Mouse (Mus musculus) G1E-ER4 (cell line): ENCODE measurements around the gene Macf1. TPM values are rescaled to one million over a fixed set of nuclear protein-coding genes. Genes with fewer than 3 reads are reported as not detected.

ENCODE experiments used
- GATA1 ChIP-seq: IDR thresholded peaks from one replicate; pipeline ENCODE4 v1.8.0; 2012; ENCODE audit warnings: low read length, inconsistent platforms
- polyA plus RNA-seq: library from polyadenylated mRNA; stranded (reverse); fragments of >175 nt; gene quantifications from 2 replicates; pipeline ENCODE4 v1.2.3, GENCODE M21; 2012

Macf1 gene
- polyA plus RNA-seq, 1 experiment, result 55.4 TPM

DNA sequence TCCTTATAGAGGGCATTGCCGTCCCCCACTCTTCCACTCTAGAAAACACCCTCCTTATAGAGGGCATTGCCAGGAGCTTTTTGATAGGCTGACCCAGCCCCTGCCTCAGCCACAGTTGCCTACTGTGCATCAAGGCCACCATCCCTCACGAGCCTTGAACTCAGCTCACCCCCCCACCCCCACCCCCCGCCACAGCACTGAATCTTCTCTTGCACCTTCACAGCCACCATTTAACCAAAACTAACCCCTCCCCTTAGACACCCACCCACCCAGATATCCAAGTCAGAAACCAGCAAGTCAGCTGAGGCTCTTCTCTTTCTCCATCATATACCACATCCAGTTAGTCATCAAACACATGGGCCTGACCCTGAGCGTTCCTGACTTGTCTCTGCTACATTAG, 29.6 kb downstream of the Macf1 start:
- TF ChIP-seq GATA1, result no peak

DNA sequence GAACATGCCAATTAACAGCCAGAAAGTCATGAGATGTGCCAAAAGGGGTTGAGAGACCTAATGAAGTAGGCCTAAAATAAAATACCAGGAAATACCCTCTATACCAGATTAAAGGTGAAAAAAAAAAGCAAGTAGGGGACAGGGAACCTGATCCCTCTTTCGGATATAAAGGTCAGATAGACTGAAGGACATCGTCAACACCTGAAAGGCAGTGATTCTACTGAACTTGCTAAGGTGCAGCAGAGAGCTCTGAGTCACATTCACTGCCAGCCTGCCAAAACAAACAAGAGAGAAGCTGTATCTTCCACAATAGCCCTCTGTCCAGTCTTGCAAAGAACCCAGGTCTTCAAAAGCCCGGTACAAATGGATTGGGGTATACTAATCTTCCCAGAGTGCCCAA, 32.0 kb downstream of the Macf1 start:
- no peak for TF ChIP-seq GATA1

DNA sequence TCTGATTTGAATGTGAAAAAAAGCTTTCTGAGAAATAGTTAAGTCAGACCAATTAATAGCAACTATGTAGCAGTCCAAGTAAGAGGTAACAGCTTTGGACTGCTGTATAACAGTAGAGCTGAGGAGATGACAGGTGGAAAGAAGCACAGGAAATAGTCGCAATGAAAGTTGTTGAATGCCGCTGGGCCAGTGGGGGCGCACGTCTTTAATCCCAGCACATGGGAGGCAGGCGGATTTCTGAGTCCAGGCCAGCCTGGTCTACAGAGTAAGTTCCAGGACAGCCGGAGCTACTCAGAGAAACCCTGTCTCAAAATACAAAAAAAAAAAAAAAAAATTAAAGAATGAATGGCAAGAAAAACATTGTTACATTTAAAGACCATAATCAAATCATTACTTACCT, 35.0 kb downstream of the Macf1 start:
- TF ChIP-seq GATA1, result no peak

DNA sequence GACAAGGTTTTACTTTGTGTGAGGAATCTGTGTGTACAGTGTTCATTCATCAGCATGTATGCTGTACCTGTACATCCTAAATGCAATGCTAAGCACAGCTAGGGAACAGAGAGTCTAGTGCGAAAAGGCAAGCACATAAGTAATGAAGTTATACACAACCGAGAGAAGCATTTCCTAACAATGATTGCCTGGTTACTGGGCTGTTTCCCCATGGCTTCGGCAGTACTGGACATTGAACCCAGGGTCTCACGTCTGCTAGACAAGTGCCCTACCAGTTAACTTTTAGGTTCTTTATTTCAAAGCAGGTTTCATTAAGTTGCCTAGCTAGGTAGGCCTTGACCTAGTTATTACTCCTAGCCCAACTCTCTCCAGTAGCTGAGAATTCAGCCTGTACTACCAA, 36.5 kb downstream of the Macf1 start:
- TF ChIP-seq GATA1, result no peak

DNA sequence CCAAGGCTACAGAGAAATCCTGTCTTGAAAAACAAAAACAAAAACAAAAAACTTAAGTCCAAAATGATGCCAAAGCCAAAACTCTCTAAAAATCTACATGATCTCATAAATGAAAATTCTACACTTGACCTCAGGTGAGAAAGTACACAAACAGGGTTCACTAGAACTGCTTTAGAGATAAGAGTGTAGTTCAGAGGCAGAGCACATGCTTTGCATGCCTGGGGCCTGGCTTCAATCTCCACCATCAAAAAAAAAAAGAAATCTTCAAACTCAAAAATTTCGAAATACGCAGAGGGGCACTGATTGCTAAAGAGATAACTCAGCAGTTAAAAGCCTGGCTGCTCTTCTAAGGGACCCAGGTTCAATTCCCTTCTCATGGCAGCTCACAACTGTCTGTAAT, 37.1 kb downstream of the Macf1 start:
- TF ChIP-seq GATA1, result no peak

DNA sequence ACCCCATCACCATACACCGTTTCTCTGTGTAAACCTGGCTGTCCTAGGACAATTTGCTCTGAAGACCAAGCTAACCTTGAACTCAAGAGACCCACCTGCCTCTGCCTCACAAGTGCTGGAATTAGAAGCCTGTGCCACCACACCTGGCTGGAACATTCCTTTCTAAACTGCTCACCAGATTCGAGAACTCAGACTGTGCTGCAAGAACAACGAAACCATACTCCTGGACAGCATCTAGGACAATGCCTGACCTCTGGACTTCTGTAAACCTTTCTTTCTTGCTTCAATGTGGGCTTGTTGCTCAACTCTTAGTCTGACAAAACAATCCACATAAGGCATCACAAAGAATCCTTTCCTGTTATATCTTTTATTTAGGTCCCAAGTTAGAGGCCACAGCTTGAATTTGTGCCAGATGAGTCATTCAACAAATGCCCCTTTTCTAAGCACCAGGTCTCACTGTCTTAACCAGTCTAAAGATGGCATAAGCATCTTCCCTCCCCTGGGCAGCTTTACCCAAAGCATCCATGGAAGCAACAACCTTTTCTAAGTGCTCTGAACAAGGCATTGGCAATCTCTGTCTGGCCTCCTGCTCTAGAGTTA, 38.8 kb downstream of the Macf1 start:
- TF ChIP-seq GATA1, result no peak

DNA sequence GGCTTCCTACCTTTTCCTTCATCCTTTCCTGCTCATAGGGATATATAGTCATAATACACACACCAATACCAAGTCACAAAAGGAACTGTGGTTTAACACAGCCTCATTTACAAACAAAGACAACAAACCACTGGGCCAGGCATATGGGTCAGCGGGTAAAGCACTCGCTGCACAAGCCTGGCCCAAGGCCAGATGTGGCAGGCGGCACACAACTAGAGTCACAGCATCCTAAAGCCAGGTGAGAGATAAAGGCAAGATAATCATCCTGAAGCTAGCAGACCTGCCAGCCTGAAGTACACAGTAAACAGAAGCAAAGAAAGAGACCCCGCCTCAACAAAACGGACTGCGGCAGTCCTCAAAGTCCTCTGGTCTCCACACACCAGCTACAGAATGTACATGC, 40.6 kb downstream of the Macf1 start:
- TF ChIP-seq GATA1, result no peak

DNA sequence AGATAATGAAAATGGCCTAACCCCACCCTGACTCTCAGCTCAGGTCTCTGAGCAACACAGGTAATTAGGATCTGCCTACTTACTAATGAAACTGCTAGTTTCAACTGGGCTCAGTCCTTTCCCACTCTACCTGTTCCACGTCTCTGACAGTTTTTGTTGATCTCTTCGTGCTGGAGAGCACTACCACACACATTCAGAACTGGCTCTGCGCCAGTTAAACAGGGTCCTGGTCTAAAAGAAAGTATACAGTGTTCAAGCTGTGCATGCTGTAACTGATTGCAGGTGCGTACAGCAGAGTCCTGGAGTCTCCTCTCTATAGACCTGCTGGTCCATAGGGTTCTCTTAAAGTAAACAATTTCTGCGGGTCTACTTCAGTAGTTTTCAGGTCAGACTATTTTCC, 41.3 kb downstream of the Macf1 start:
- TF ChIP-seq GATA1, result no peak

DNA sequence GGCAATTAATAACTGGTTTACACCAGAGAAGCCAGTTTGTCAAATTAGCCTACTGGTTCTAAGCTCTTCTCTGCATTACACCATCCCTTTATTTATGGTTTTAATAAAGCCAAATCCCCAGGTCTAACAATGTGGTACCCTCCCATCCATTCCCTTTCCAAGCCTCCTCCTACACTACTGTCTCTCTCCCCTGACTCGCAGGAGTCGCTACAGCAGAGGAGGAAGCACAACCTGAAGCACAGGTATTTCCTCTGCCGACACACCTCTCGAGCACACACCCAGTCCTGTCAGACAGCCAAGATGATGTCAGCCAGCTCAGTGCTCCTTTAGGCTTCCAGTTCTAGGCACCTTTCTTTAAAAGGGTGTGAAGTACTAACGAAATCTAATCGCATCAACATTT, 47.0 kb downstream of the Macf1 start:
- TF ChIP-seq GATA1, result no peak

DNA sequence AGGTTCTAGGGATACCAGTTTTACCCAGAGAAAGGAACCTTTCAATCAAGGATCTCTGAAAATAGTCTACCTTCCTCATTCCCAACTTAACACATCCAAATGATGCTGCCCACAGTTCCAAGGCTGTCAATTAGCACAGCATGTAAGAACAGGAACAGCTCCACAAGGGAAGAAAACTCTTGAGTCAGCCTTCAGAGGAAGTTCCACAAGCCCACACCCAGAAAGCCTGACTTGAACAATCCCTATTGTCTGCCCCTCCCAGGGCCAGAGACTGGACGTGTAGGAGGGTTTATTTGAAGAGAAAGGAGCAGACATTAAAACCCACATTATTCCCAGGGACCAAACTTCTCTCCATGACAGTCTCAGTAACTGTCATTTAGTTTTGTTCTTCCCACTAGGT, 48.7 kb downstream of the Macf1 start:
- no peak for TF ChIP-seq GATA1

DNA sequence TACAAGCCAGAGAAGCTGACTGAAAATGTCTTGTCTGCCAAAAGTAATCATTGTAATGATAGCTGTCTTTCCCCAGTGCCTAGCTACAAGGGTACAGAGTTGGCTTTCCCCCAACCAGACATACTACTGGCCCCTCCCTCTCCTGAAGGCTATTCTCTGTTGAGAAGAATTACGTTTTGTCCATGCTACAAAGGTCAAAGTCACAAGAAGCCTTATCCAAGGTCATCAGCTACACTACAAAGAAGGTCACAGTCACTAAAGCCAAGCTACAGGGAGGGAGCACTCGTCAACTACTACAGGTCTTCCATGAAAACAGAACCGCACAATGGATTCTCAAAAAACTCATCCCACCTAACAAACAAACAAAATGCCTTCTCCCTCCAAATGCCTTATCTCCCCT, 49.7 kb downstream of the Macf1 start:
- no peak for TF ChIP-seq GATA1

DNA sequence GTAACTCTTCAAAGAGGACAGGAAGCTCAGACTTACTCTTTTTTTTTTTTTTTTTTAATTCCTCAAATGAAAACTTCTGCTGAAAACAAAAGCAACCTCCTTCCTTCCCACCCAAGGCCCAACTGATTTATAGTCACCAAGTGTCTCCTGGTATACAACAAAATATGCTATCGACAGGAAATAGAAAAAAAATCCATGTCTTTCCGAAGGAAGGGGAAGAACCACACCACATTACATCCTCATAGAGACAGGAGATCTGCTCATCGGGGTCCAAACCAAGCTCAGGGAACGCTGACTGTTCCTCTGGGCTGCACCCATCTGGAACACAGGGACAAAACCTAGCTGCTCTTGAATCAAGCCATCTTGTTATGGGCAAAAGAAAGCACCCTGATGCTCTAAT, 50.3 kb downstream of the Macf1 start:
- TF ChIP-seq GATA1, result no peak

DNA sequence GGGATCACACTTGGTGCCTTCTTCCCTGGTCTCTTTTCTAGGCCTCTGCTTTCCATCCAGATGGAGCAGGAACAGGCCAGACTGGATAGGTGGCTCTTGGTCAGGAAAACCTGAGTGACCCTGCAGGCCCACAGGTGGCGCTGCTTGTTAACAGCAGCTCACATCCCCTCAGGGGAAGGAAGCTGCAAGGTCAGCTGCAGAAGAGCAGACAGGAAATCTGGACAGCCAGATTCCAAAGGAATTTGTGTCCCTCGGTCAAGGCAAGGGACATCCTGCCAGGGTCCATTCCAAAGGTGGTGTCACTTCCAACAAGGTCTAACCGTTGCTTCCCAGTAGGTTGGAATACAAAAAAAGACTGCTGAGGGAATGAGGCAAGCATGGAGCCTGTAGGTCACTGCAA, 50.8 kb downstream of the Macf1 start:
- no peak for TF ChIP-seq GATA1

DNA sequence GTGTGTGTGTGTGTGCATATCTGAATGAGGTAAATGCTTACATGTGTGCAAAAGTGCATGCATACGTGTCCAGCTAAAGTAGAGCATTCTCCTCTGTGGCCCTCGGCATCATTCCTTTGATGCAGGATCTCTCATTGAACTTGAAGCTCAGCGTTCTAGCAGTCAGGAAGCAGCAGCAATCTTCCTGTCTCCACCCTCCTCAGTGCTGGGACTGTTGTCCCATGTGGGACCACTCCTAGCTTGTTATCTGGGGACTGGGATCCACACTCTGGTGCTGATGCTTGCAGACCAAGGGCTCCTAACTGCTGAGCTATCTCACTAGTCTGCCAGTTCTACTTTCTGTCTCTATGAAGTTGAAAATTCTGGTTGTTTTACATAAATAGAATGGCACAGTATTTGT, 52.5 kb downstream of the Macf1 start:
- no peak for TF ChIP-seq GATA1

DNA sequence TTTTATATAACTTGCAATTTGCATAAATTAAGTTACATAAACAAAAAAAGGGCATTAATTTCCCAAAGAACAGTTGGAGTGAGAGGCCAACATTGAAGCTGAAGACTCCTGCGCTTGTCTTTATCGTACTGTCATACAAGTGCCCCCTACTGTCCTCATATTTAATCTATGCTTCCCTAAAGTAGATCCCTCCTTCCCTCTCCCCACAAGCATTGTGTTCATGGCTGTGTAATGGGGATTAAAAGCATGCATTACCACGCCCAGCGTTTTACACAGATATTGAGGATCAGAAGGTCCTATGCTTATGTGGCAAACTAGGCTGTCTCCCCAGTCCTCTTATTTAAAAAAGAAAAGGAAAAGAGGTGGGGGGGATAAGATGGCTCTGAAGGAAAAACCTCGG, 56.5 kb downstream of the Macf1 start:
- TF ChIP-seq GATA1, result no peak

DNA sequence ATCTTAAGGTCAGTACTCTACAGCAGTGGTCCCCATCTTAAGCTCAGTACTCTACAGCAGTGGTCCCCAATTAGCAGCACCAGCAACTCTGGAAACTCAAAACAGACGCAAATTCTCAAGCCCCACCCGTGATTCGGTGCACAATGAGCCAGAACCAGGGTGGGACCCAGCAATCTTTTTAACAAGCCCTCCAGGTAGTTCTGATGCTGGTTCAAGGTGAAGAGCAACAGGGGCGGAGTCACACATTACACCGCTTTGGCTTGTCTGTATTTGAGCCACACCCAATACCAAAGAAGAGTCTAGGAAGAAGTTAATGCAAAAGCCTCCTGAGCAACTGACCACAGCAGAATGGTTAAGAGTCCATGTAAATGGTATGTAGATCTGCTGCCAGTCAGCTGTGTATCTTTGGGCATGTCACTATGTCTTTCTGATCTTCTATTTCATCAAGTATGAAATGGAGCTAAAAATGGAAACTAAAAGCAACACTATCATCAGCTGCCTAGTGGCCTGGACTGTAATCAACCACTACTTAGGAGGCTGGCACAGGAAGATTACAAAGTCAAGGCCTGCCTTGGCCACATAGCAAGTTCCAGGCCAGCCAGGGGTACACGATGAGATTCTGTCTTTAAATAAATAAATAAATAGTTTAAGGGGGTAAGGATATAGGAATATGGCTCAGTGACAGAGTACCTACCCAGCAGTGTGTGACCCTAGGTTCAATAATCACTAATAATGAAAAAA, 58.7 kb downstream of the Macf1 start:
- TF ChIP-seq GATA1, result no peak

DNA sequence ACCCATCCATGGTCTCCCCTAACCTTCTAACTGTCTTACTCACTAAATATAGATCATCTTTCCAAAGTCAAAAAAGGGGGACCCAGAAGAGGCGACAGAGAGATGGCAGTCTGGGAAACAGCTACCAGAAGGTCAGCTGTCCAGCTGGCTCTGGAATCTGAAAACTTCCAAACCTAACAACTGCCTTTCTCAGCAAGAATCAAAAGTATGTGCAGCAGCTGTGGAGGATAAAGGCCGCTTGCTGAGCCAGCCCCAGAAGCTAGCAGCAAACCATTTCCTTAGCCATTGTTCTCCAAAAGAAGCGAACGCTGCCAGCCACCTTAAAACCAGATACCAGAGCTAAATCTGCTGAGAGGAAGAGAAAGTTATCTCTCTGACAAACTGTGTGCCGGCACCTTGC, 59.7 kb downstream of the Macf1 start:
- TF ChIP-seq GATA1, result no peak
